Mouse (Mus musculus) thymus, postnatal 10 days (tissue): ENCODE measurements at regions not wholly inside any gene's neighbourhood (a gene's known extent, or its start where the extent isn't known, plus 50 kb on each side); places are given as distances from the start of the nearest gene placed in this dataset.
"Not testable (repeated sequence)": the region's sequence is repeated elsewhere in the genome, so short reads cannot be mapped to it uniquely, and the experiment has no call there.

ENCODE experiments used
- DNase-seq, 2 experiments: peaks; one replicate each; pipeline ENCODE4 v3.0.0; 2021; ENCODE audit warnings: low spot score in 2 of 2

DNA sequence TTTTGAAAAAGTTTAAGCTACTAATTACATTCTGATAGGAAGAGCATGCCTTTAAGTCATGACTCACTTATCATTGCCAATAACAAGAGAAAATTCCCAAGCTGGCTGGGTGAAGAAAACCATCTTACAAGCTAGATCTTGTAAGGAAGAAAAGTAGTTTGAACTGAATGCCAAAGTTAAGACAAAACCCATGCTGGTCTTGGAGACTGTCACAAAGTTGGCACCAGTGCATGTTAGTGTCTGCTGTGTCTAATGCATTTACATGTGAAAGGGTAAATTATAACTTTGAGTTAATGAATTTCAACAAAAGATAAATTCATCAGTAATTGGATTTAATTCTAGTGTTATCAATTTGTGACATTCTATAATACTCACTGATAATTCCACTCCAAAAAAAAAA is 533.6 kb upstream of the Fam241a start:
- no peak for DNase-seq

DNA sequence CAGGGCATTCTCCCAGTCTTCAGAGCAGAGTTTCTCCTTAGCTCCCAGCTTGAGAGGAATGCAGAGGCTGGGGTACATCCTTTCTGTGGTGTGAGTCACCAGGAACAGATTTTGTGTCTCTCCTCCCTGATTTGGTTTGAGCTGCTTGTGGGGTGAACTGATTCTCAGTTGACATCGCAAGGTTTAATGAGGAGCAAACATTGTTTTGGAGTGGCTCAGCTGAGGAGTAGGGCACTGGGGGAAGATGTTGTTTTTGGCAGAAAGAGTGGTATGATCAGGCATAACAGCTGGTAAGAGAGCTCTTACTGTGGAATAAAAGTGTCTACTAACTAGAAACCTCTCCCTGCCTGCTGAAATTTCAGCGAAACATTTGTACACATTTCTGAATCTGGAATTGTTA is 519.4 kb upstream of the Fam241a start:
- no peak for DNase-seq

DNA sequence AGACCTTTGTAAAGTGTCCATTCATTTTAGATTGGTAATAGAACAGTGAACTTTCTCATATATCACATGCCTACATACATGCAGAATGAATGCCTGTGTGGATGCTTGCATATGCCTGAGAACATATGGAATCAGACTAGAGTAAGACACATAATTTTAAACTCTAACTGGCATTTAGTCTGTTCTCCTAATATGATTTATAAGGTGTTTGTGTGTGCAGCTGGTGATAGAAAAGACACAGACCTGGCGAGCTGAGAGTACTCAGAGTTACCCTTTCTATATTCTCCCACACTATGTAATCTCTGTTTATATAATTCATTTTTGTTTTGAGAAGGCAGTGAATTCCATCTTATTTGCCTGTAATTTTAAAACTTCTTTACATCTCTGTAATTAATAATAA is 517.4 kb upstream of the Fam241a start:
- no peak for DNase-seq

DNA sequence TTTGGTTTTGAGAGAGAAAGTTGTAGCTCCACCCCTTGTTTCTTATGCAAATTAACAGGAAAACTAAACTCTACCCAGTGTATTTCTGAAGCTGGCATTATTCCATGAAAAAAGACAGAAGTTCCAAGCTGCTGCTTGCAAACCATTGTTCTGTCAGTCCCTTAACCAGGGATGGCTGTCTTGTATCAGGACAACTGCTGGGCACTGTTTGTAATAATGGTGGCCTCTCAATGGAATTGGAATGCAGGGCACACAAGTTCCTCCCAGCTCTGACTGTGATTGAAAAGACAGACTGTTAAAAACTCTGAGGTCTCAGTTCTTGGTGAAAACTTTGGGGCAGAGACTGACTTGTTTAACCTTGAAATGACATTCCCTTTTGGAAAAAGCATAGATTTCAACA is 516.0 kb upstream of the Fam241a start:
- no peak for DNase-seq

DNA sequence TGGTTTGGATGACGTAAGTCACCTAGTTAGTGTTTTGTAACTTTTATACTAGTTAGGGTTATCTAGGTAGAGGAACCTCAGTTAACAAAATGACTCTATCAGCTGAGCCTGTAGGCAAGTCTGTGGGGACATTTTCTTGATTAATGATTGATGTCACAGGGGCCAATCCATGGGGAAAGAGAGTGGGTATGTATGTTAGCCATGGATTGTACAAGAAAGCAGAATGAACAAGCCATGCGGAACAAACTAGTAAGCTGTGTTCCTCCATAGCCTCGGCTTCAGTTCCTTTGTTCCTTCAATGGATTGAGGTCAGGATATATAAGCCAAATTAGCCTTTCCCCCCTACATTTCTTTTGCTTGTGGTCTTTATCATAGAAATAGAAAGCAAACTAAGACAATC is 498.7 kb upstream of the Fam241a start:
- no peak for DNase-seq

DNA sequence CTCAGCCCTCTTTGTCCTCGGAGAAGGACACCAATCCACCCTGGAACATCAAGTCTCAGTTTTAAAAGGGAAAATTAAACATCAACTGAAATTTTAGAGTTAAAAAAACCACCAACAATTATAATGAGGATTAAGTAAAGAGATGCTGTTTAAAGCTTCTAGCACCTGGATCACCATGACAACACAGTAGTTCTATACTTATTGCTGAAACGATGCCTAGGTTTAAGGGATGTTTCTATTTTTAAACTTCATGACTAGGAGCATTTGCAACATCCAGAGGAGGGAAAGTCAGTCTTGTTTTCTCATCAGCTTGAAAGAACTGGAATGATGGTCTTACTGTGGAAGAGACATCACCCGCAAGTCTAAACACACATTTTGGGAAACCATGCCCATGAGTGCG is 484.5 kb upstream of the Fam241a start:
- no peak for DNase-seq

DNA sequence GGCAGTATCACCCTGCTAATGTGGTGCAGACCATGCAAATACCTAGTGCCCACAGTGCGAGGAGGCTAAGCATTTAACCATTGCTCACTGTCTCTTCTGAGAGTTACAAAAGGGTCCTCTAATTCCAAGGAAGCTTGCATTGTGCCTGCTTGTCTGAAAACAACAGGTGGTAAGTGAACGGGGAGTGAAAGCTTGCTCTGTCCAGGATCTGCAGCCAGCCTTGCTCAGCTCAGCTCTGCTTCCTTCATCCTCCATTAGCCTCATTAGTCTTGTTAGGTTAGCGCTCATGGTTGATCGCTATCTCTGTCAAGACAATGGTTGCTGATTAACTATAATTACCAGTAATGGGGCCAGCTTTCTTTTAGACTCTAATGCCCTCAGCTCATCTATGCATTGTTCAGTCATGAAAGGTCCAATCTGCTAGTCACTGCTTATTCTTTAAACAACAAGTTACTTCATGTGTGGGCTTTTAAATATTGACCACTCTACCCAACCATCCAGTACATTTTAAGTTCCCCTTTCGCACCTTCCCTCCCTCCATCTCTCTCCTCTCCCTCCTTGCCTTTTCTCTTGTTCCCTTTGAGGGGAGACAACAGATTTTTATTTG is 473.5 kb upstream of the Fam241a start:
- no peak for DNase-seq

DNA sequence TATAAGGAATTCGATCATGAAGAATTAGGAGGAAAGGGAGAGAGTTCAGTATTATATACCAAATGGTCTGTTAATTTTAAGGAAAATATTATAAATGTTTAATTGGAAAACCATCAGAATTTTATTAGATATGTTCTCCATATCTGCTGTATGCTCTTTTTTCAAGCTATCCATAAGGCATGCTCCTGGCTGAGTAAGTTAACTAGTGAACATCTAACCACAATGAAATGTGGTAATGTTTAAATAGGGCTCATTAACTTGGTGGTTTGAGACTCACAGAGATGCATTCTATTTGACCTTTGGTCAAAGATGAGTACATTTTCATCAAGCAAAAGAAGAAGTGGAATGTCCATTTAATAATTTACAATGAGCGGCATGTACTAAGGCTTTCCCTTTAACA is 466.2 kb upstream of the Fam241a start:
- no peak for DNase-seq

DNA sequence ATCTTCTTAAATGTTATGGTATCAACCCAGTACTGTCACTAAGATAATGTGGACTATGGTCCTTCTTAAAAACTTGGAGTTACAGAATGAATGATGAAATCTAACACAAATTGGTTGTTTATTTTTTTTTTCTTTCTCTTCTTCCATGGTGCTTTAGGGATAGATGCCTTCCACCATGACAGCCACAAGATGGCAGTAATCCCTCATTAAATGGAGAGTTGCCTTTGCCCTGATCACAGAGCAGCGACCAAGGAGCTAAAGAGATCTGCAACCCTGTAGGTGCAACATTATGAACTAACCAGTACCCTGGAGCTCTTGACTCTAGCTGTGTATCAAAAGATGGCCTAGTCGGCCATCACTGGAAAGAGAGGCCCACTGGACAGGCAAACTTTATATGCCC is 453.0 kb upstream of the Fam241a start:
- not testable (repeated sequence) for DNase-seq

DNA sequence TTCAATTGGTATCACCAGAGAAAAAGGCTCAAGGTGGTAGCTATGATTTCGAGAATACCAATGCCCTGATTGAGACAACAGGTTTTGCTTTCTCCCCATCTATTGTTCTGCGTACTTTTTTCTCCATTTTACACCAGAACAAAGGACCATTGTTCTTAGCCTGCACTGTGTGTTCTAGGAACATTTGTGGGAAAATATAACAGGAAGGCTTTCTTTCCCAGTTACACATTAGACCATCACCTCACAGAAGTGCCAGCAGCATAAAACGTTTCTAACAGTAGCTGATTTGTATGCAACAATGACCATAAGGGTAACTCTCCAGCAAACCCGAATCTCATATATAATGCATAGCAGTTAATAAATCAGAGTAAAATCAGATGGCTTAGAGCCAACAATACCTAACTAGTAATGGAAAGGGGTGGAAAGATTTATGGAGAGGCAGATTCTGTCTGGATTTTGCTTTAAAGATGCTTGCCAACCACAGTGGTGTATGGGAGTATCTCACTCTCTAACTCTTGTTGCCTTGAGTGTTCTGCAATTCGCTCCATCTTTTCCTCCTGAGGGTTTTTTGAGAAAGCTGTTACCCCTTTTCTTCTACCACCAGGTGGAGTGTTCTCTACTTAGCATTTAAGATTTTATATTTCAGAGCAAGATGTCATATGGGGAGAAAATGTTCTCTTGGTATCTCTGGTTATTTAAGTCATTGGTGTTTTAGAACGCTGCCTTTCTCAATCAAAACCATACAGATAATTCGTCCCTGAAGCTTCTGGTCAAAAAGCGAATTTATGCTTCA is 451.9 kb upstream of the Fam241a start:
- no peak for DNase-seq

DNA sequence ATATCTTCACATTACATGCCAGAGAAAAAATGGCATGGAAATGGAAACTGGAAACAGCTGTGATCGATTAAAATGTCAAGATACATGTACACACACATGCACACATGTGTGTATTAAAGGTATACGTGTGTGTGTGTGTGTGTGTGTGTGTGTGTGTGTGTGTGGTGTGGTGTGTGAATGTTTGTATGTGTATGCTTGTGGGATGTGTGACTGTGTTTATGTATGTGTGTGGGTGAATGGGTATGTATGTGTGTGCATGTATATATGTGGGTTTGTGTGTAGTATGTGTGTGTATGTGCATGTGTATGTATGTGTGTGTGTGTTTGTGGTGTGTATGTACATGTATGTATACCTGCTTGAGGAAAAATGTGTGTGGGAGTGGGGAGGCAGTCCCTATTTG is 441.4 kb upstream of the Fam241a start:
- no peak for DNase-seq

DNA sequence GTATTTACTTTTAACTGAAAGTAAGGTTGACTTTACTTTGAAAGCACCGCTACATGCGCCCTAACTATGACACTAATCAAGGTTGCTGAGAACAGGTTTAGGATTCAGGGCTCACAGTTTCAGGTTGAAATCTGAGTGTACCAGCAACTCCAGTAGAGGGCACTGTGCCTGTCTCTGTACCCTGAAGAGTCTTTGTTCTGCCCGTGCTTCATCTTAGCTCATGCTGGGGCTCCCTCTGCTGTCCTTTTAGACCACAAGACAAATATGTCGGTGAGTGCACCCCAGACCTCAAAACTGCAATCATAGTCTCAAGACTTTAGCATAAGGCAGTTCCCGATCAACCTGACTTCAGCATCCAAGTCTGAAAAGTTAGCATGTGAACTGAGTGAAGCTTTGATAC is 440.9 kb upstream of the Fam241a start:
- DNase-seq, result peak; percentile 8 to 44

DNA sequence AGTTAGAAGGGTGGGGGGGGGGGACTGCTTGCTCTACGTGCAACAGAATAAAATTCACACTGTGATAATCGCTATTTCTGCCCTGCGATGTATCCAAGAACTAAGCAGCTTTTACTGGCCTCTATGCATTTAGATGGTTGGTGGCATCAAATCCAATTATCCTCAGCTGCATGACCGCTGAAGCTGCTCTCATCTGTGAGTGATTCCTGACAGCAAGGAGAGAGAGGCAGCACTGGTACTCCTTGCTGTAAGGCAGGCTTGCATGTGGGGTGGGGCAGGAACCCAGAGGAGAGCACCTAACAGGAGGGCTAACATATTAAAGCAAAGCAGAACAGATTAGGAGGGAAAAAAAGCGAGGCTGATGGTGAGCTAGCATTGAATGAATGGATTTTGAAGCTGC is 431.6 kb upstream of the Fam241a start:
- DNase-seq, result no peak

DNA sequence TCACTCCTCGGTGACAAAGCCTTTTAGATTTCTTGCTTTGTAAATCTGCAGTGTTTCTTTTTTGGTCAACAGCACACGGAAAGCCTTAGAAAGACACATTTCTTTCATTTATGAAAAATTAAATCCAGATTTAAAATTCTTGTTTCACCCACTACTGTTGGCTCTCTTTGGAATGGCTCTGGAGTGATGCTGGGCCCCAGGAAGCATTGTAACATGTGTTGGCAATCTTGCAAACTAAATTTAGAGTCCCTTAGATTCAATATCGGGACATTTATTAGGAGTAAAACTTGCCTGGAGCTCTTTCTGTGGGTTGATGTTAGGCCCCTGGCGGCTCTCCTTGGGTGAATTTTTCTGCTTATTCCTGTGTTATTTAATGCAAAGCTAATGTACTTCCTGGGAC is 405.2 kb upstream of the Fam241a start:
- DNase-seq, result no peak

DNA sequence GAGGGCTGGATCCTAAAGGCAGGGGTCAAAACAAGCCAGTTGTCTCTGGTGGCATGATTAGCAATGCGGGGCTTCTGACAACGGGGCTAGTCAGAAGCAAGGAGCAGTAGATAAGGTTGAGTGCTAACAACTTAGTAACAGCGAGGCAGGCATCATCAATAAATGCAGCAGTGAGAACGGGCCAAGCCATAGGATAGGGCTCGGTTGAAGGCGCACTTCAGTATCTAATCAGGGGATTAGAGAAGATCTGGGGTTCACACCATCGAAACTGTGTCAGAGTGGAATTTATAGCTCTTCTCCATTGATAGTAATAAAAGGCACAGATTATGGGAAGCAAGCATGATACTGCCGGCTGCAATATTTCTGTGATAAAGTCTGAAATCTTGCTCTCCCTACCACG is 402.0 kb upstream of the Fam241a start:
- DNase-seq, result no peak

DNA sequence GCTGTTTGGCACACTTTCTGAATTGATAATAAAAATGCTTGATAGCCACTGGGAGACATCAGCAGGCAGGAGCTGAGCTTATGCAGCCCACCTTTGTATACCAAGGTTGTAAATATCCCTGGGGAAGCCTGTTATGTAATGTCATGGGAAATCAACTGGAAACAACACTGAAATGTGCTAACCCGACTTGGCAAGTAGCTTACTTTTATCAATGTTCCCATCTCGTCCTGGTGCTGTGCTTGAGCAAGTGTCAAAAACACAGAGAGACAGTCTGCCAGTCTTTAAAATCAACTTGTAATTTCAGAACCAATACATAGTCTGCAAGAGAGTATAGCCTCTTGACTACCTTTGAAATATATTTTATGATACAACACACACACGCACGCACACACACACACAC is 391.7 kb upstream of the Fam241a start:
- DNase-seq, result no peak

DNA sequence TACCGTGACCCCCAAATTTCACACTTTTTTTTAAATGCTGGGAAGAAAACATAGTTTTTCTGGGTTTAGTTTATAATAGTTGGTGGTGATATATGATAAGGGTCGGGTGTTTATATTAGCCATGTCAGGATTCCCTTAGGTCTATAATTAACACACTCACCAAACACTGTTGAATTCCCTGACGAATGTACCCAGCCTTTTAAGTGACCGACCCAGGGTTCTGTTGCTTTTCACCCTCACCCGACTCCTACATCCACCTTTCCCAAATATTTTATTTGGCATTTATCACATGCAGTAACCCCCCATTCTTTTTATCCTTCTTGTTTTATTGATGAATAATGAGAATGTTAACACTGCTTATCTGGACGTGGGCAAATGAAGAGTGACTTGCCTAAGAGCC is 389.1 kb upstream of the Fam241a start:
- no peak for DNase-seq

DNA sequence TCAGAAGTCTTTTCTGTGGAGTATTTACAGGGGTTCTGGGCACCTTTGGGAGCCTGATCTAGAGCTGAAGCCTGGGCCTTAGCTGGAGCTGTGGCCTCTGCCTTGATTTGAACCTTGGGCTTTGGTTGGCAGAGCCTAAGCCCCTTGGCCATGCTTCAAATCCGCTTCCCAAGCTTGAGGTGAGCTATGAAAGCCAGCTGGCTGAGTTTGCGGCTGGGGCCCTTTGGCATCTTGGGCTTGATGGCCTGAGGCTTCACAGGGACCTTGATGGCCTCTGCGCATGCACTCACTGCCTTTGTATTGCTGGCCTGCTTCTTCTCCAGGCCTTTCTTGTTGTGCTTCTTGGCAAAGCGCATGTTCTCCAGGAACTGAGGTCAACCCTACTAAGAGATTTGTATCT is 384.5 kb upstream of the Fam241a start:
- no peak for DNase-seq

DNA sequence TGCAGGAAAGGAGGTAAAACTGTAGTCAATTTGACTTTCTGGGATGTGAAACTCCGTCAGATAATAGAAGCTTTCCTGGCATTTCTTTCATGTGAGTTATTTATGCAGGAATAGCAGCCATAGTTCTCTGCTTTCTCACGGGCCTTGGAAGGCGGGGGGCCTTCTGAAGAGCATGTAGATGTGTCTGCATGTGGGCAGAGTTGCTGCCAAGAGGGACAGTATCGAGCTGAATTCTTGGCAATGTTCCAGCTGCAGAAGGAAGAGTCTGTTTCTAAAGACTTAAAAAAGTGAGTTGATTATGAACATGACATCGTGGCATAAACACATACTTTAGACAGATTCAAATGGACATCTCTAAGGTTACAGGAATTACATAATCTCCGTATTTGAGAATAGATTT is 374.5 kb upstream of the Fam241a start:
- DNase-seq, result no peak

DNA sequence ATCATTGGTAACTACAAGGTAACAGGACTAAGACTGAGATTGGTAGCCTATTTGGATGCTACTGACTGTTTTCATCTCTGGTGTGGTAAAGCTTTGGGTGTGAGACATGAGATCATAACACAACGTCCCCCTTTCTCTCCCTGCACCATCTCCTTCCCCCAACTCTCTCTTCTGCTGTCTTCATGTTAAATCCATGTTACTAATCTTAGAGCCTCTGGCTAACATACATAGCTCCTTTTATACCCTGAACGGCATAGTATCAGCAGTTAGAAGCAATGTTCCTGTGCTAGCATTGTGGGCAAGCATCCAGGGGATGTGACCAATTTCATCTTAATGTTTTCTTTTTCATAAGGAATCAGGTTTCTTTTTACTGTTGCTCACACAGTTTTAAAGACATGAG is 365.1 kb upstream of the Fam241a start:
- no peak for DNase-seq

DNA sequence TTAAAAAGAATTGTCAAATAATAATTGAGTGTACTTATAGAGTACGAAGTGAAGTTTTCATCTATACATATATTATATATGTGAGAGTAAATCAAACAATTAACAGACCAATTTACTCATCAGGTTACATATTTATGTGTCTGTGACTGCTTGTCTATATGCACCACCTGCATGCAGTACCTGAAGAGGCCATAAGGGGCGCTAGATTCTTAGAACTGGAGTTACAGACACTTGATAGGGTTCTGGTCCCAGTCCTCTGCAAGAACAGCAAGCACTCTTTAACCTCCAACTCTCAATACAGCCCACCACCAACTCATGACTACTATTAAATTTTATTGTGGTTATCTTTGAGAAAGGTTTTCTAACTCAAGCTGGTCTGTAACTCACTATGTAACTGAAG is 351.7 kb upstream of the Fam241a start:
- DNase-seq, result no peak

DNA sequence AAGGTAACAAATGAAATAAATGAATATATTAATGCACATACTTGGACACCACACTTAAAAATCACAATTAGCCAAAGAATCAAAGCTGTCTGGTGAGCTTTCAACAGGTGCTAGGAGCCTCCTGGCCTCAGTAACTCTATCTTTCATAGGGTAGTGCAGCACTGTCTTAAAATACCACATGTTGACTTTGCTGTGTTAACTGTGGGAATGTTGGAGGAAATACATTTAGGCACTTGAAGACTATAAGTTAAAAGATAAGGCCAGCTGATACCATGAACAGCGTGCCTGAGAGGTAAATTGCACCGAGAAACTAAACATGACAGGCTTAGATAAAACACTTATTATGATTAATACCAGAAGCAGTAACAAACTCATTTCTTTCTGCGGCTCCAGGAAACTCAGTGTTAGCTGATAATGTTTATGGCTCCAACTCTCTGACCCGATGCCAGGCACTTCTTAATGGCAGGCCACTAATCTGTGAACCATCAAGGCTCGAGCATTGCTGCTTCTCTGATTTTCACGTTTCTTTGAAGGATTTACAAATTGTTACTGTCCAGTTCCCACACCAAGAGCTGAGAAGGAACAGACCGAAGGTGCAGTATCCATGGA is 343.8 kb upstream of the Fam241a start:
- no peak for DNase-seq

DNA sequence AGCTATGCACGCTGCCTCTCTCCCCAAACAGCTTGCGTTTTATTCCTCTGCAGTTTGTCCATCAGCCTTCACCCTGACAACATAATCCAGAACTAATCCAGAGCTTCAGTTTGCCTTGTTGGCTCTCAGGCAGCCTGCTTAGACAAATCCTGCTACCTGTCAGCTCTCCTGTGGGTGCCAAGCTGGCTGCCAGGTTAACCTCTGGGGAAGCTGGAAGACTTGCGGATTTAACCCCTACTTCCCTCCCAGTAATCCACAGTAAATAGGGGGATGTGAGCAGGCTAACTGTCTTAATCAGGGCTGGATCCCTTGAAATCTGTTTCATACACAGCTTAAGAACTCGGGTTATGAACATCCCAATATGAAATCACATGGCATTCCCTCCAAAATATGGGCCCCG is 334.3 kb upstream of the Fam241a start:
- DNase-seq, result no peak
